Mouse (Mus musculus): ENCODE results near the gene Dock2.
A peak's percentile ranks its signal among the peaks of the same experiment; 100 is the strongest.

Dock2 gene

GRCm38 (mm10) chr11:34348287-34348918 is 435.3 kb downstream of the Dock2 start:
- peak; percentile 21 for DNase-seq (ENCODE audit: low spot score)

GRCm38 (mm10) chr11:34344310-34344709 is 439.4 kb downstream of the Dock2 start:
- DNase-seq (ENCODE audit: low spot score): peak; percentile 10

- no peak for DNase-seq (ENCODE audit: low spot score)
Measured at GRCm38 (mm10) chr11:34343742-34344307, 439.9 kb downstream of the Dock2 start.

GRCm38 (mm10) chr11:34339693-34340092 is 444.0 kb downstream of the Dock2 start:
- no peak for DNase-seq (ENCODE audit: low spot score)

- DNase-seq (ENCODE audit: low spot score): no peak
Measured at GRCm38 (mm10) chr11:34337907-34338306, 445.8 kb downstream of the Dock2 start.

GRCm38 (mm10) chr11:34332344-34333031 is 451.2 kb downstream of the Dock2 start:
- no peak for DNase-seq (ENCODE audit: low spot score)

- no peak for DNase-seq (ENCODE audit: low spot score)
Measured at GRCm38 (mm10) chr11:34323664-34324063, 460.0 kb downstream of the Dock2 start.

GRCm38 (mm10) chr11:34319282-34319681 is 464.4 kb downstream of the Dock2 start:
- no peak for DNase-seq (ENCODE audit: low spot score)

GRCm38 (mm10) chr11:34317001-34317400 is 466.7 kb downstream of the Dock2 start:
- DNase-seq (ENCODE audit: low spot score): no peak

GRCm38 (mm10) chr11:34316176-34316575 is 467.5 kb downstream of the Dock2 start:
- DNase-seq (ENCODE audit: low spot score): no peak

- no peak for DNase-seq (ENCODE audit: low spot score)
Measured at GRCm38 (mm10) chr11:34315383-34315782, 468.3 kb downstream of the Dock2 start.

- no peak for DNase-seq (ENCODE audit: low spot score)
Measured at GRCm38 (mm10) chr11:34314534-34315379, 468.9 kb downstream of the Dock2 start, which contains the start of gene Fam196b. TSS of gene Fam196b (plus strand) at chr11:34314822.

- no peak for DNase-seq (ENCODE audit: low spot score)
Measured at GRCm38 (mm10) chr11:34312208-34312607, 471.5 kb downstream of the Dock2 start.

GRCm38 (mm10) chr11:34311717-34312116 is 472.0 kb downstream of the Dock2 start:
- no peak for DNase-seq (ENCODE audit: low spot score)

- DNase-seq (ENCODE audit: low spot score): no peak
Measured at GRCm38 (mm10) chr11:34309360-34309759, 474.3 kb downstream of the Dock2 start.

- no peak for DNase-seq (ENCODE audit: low spot score)
Measured at GRCm38 (mm10) chr11:34308731-34309130, 475.0 kb downstream of the Dock2 start.

GRCm38 (mm10) chr11:34306231-34306630 is 477.5 kb downstream of the Dock2 start:
- no peak for DNase-seq (ENCODE audit: low spot score)

GRCm38 (mm10) chr11:34300064-34300463 is 483.6 kb downstream of the Dock2 start:
- DNase-seq (ENCODE audit: low spot score): no peak

- no peak for DNase-seq (ENCODE audit: low spot score)
Measured at GRCm38 (mm10) chr11:34299550-34299949, 484.1 kb downstream of the Dock2 start.

- DNase-seq (ENCODE audit: low spot score): no peak
Measured at GRCm38 (mm10) chr11:34297698-34298378, 485.9 kb downstream of the Dock2 start.

- DNase-seq (ENCODE audit: low spot score): no peak
Measured at GRCm38 (mm10) chr11:34291304-34291703, 492.4 kb downstream of the Dock2 start.

GRCm38 (mm10) chr11:34290708-34291107 is 493.0 kb downstream of the Dock2 start:
- no peak for DNase-seq (ENCODE audit: low spot score)

All from ovary, postnatal 36 days (tissue).